Mouse (Mus musculus): ENCODE data around the gene Atf3.
"Not testable (repeated sequence)": the region's sequence is repeated elsewhere in the genome, so short reads cannot be mapped to it uniquely, and the experiment has no call there.

Atf3 gene

DNA sequence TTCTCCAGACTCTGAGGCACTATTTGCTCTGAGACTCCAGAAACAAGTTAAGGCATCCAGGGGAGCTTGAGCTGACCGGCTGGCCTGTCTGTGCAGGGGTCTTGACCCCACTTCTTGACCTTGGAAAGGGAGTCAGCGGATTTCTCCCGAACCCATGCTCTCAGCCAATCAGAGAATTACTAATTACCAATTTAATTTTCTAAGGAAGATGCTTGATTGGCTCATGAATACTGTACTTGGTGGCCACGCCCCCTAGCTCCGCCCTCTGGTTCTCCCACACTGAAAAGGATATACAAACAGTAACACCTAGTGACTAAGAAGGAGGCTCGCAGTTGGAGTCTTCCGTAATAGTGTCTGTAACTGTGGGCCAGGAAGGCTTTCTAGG lies 31.5 kb downstream of the Atf3 start:
- no peak for DNase-seq

DNA sequence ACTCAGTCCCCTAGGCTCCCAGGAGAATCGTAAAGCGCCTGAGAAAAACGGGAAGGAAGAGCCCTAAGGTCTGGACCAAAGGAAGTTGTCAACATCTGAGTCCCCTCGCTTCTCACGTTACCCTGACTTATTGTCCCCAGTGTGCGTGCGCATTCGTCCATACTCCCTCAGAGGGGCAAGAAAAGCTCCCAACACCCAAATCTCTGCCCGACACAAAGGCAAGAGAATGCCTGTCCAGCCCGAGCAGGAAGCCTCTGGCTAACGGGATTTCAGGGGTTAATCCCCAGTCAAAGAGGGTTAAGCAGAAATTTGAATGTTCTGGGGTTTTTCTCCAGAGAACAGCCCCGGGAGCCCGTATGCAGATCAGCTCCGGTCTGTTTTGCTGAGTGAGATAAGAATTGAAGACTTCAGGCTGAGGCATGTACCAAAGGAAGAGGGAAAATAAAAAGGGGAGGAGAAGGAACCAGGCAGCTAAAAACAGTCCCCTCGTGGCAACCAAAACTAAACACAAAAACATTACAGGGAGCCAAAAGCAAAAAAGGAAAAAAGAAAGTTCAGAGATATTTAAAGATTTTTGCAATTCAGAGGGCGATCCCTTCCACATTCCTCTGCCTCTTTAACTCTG lies 32.0 kb downstream of the Atf3 start:
- DNase-seq: no peak

DNA sequence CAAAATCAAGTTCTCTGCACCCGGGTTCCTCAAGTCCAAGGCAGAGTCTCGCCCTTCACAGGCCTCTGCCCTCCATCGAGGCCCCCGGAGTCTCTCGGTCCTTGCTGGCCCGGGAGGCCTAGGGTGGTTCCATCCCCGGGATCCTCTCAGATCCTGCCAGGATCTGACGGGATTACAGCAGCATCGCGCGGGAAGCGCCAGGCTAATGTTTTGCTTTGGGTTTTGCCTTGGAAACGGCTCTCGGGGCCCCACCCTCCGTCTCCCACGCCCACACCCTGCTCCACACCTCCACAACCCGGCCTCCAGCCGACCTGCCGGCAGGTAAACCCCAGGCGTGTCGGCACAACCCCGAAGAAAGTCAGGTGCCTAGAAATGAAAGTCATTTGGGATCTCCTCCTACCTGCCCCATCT lies 33.0 kb downstream of the Atf3 start:
- DNase-seq: no peak

DNA sequence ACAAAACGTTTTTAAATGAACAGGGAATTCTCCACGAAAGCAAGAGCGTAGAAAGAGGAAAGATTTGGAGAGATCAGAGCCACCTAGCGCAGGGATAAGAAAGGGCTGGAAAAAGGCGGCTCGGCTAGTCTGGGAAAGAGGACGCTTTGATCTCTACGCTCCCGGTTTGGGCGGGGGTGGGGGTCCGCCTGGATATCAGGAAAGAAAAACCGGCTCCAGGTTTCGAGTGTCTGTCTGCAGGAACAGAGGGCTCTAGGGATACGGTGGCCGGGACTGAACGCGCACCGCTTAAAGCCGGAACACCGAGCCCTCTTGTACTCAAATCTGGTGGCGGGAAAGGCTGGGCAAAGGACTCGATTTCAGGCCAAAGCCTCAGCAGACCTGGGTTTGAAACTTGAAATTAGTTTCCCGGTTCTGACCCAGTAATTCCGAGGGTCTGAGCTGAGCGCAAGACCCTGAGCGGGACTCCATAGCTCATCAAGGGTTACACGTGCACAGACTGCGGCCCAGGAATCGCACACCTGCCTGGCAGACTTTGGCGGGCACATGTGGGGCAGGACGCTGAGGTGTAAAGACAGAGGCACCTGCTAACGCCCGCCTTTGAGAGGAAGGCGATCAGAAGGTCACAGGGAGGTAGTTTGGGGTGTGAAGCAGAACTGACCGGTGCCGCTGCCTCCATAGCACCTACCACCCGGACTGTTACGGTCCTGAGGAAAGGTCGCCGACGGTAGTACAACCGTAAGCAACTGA lies 33.6 kb downstream of the Atf3 start:
- DNase-seq: no peak

DNA sequence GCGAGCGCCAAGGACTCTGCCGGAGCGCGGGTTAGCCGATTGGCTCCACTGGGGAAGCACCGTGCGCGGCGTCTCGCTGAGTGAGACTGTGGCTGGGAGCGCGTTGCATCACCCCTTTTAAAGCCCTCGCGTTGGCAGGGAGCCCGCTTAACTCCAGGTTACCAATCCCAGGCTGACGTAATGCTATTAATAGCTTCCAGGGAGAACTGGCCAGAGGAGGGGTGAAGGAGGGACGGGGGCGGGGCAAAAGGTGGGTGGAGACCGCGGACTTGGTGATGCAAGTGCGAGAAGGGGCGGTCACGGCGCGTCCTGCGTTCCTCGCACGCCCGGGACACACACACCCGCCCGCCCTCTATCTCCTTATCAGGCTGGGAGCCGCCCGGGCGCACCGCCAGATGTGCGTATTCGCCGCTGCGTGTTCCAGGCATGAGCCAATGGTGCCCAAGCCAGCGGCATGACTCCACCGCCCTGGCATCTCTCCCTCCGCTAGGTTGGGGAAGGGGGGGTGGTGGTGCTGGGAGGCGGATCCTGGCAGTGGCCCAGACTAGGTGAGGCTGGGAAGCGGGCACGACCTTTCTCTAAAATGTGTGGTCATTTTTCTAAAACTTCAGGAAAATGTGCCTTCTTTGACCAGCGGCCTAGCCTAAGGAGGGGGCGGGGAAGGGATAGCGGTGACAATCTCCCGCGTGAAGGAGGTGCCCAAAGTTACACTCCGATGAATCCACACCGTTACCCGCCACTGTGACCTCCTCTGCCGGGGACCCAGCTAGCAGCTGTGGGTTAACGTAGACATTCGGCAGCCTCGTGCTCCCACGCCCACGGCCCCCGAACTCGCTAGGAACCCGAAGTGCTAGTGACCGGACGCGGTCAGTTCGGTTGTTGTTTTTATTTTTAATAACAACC lies 34.4 kb downstream of the Atf3 start:
- peak; percentile 87 for DNase-seq

DNA sequence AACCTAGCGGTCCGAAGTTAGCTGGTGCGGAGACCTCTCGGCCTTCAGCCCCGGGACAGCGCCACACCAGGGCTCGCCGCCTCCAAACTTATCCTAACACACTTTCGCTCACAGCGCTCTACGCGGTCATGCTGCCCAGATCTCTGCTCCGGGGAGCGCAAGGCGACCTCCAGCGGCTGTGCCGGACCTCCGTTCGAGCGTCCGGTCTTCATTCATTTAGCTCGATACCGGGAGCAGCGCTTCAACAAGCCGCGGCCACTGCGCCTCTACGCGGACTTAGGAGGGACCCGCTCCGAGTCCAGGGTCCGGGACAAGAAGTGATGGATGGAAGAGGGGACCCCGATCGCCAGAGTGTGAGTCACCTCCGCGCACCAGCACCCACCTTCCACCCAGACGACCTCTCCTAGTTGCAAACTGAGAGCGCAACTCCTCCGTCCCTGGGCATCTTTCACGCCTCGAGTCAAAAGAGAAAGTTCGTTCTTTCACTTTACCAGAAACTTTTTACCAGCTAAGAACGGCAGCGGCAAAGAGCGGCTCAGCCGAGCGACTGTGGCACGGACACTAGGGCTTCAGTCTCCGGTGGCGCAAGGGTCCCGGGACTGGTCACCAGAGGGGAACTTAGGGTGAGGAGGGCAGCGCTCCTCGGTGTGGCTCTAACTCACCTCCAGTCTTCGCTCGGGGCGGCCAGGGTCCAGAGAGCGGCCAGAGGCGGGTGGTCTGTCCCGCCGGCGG lies 35.2 kb downstream of the Atf3 start:
- peak; percentile 17 for DNase-seq

DNA sequence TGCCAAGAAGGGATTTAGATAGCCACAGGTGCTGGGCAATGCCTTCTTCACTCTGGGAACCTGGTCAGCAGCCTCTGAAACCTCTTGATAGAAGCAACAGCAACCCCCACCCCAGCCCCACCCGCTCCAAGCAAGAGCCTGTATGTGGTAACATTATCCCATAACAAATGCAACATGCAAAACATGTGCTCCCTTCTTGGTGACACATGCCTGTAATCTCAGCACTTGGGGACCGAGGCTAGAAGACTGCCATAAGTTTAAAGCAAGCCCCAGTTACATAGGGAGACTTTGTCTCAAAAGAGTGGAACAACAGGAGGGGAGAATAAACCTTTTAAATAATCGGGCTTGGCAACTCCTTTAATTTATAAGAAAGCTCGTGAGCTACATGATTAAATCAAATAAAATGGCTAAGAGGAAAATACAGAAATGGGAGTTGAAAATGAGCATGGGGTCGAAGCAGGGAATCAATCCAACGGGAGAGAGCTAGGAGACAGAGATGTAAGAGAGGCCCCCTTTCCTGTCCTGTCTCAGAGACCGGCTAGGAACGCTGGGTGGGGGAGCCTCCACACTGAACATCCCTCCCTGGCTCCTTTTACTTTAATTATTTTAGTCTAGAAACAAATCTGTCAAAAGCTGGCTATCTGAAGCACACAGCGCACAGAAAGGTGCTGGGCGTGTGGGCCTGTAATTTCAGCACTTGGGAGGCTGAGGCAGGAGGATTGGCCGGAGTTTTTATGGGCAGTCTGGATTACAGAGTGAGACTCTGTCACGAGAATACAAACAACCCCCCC lies 36.2 kb downstream of the Atf3 start:
- no peak for DNase-seq

DNA sequence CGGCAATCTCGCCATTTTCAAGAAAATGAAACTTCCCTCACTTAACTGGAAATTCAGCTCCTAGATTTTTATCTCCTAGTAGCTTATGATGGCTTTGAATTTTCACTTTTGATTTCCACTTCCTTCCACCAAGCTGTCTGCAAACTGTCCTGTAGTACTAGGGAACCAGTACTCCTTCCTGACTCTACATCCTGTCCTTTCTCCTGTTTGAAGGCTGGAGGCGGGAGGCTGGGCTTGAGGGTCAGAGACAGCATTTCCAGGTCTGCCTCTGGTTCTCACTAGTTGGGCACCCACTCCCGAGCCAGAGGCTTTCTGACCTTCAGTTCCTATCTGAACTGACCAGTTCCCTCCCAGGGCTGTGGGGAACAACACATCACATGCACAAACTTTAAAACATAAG lies 37.4 kb downstream of the Atf3 start:
- no peak for DNase-seq

DNA sequence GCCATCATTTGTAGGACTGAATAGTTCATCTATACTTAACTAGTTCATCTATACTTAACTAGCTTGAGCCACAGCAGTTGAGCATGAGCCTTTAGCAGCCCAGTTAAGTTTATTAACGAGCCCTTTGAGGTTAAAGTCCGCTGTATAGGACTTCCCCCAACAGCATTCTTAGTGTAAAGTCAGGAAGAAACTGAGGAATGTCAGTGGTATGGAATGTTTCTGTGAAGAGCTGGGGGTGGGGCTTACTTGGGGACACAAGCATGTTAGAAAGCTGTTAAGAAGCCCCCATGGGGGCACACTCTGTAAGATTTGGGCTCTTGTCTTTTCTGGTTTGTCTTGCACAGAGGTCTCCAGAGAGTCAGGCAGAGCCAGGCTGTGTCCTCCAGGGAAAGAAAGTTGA lies 38.0 kb downstream of the Atf3 start:
- no peak for DNase-seq

DNA sequence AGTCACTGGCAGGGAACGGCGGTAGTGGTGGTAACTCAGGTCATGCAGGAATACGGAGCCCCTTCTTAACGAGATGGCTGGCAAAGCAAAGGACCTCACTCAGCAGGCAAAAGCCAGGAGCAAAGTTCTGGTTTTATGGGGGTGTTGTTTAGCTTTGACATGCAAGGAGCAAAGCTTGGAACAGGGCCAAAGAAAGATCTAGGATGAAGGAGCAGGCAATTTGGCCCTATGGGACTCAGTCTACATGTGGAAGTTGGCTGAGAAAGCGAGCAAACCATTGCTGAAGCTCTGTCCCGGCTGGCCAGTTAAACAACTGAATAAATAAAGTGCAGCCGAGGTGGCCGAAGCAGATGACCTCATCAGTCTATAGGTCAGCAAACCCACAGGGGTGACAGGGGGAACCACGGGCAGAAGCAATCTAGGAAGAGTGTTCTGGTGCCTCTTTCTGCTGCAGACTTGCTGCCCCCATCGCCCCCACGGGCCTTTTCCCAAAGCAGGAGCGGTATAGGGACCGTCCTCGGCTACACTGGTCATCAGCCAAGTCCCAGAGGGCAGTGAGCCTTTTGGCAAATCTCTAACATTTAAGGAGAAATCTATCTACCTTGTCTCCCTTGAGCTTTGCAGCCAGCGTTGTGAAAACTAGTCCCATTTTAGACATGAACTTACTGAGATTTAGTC lies 39.2 kb downstream of the Atf3 start:
- no peak for DNase-seq

DNA sequence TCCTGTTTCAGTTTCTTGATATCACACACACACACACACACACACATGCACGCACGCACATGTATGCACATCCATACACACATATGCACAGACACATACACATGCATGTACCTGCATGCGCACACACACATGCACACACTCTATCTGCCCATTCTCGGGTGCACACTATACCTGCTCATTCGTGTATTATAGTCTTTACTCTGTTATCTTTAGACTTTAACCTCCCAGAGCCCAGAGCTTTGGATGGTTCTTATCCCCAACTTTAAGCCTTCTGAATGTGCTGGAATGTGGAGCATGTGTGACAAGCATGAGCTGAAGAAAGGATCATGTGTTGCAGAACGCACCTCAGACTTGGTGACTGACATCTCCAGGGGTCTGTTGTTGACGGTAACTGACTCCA lies 41.0 kb downstream of the Atf3 start:
- DNase-seq: no peak

DNA sequence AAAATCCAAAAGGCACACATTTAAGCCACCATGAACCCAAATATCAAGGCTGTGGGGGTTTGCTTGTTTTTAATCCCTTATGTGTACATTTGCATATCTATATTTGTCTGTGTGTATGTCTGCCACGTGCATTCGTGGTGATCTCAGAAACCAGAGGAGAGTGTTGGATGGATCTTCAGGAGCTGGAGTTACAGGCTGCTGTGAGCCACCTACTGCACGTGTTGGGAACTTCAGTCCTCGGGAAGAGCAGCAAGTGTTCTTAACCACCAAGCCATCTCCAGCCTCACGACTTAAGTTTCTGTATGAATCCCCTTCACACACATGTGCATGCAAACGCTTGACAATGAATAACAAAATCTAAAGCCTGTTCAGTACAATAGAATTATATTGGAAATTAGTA lies 45.4 kb downstream of the Atf3 start:
- peak; percentile 63 for DNase-seq

DNA sequence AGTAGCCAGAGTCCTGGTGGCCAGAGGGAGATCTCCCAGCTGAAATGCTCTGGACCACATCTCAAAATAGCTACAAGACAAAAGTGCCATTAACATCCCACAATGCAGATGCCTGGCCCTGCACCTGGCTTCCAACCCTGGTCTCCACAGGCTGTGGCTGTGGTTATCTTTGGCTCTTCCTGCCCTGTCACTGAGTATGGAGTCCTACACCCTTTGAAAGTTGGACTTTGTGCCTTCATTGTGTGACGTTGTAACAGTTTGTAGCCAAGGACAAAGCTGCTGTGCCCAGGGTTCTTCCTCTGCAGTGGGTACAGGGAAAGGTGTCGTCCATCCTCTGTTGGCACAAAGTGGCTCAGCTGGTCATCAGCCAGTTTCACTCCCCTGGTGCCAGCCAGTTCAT lies 47.4 kb downstream of the Atf3 start:
- no peak for DNase-seq

DNA sequence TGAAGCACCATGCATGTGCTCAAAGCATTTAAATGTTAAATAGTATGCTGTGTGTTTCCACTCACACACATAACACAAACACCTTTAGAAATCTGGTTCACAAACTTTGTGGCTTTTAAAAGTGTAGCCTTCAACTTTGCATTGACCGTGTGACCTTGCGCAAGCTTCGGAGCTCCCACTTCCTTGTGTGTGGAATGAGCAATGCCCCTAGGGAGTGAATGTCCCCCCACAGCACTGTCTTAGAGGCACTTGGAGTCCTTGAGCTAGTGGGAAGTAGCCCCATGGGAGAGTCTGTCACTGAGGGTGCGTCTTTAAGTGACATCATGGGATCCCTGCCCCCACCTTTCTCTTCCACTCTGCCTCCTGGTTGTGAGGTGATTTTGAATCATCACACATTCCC lies 51.6 kb downstream of the Atf3 start:
- no peak for DNase-seq

DNA sequence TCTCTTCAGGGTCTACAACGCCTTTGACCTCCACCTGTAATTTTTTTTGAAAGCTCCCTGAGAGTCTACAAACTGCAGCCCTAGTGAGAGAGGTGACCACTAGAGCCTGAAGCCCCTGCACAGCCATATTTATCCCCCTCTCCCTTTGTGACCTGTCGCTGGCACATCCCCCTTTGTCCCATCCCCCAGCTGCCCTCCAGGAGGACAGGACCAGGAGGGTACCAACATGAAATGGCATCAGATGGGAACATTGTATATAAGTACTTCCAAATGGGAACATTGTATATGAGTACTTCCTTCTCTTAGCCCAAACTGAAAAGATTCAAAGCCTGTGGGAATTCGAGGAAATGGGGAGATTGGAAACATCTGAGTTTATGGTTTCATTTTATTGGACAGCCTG lies 53.1 kb downstream of the Atf3 start, which contains the start of gene Fam71a:
TSS of gene Fam71a (minus strand) at position 101 of the 400 bp plus-strand sequence.
- DNase-seq: no peak

DNA sequence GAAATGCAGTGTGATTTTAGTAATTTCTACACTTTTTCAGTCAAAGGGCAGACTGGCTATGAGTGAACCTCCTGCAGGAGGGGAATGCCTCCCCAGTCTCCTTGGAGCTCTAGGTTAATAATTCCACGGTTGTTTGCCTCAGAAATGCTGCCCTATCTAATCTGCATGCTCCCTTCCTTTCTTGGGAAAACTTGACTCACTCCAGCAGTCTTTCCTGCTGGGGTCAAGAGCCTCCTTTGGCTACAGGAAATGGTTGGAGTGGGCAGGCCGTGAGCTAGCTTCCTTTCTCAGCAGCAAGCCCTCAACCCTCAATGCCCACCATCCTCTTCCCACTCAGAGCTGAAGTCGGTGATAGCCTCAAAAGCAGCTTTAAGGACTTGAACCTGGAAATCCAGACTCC lies 63.5 kb downstream of the Atf3 start:
- DNase-seq: no peak

DNA sequence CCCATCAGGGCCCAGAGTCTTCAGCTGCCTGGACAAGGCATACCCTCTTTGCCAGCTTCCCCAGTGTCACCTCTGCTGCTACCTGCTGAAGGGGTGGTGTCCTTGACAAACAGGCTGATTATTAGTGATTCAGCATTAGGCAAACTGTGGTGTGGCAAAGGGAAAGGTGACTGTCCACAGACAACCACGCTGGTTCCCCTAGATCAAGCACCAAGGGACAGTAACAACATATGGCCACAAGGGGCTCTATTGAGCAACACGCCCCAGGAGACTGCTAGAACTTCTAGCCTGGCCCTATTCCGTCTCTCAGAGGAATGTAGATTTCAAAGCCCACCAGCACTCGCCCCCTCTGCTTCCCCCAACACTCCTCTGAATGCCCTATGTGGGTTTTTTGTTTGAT lies 64.8 kb downstream of the Atf3 start:
- peak; percentile 19 for DNase-seq

DNA sequence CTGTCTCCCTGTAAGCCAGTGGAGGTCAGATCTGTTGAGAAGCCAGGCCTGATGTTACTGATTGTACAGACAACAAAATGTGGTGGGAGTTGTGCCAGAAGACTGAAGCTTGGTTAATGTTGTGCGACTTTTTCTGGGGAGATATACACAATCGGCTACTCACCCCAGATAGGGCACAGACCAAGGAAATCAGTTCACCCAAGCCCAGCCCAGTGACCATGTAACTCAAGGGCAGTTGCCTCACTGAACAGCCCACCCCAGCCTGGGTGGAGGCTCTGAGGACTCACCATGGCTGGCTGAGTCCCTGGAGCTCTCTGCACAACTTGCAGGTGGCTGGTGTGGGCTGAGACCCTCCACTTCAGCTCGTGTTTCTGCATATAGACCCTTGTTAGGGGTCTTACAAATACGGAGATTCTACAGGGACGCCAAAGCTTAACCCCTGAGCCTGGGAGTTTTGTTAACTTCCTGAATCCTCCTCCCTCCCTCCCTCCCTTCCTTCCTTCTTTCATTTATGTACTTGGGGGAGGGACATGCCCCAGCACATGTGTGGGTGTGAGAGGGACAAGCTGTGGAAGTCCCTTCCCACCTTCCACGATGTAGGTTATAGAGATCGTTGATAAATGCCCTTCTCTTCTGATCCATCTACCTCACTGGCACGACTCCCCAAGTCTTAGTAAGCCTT lies 66.8 kb downstream of the Atf3 start:
- no peak for DNase-seq

DNA sequence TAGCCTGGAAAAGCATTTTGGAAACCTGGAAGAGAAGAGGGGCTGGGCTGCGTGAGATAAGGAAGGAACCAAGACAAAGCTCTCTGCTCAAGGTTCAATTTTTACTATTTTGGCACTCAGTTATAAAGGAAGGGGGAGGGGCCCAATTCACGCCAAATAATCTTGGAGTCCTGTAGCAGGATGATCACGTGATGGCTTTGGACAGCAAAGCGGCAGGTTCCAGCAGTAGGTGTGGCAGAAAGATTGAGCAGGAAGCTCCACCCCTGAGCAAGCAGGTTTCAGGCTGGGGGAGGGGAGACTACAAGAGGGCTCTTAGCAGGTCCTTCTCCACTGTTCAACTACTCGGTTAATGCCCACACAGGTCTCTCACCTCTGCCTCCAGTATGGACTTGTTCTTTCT lies 68.3 kb downstream of the Atf3 start:
- DNase-seq: not testable (repeated sequence)

DNA sequence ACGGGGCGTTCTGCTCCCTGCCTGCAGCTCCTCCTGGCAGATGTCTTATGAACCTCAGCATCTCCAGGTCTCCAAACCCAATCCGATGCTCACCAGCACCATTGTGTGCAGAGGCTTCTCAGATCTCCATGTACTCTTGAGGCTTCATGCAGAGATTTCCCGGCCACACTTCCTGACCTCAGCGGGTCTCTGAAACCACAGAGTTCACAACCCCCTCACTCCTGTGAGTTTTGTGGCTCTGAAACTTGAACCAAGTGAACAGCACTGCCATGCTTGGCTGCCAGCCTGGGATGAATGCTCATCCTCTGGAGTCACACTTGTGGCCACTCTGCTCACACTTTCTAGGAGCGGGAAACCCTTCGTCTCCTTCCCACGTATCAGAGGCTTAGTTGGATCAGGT lies 76.9 kb downstream of the Atf3 start:
- no peak for DNase-seq

All from right cerebral cortex, adult 18-20 months (tissue).